In the genomic region with DNA sequence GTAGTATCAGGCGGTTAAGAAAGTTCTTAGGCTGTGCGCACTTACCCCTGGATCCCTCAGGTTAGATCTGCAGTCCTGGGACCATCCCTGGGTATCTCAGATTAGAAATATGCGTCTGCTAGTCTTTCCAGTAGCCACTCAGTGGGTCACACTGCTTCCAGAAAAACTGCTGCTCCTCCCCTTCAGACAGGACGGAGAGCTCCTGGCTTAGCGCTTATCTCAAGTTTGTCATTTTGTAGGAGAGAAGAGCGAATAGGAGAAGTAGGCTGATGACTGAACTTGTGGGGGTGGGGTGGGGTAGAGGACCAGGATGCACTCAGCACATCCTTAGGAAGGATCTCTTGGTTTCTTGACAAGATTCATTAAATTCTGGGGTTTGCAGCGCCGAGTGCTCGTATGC, we compare ENCODE assay signal across 20 mouse cellular contexts. TPM values are rescaled to one million over a fixed set of nuclear protein-coding genes. Genes with fewer than 3 reads are reported as not detected.
DNase-seq lines count a peak whose midpoint lies in the region; ATAC-seq and TF ChIP-seq lines count a peak whose summit lies in the region.
"Had no signal": no experiment of that assay in that cellular context is flagged by ENCODE, and none has a peak within 500 bp of the region (broad histone marks: within the 10 kb centered on the region; RNA-seq: fewer than 3 reads in every experiment).

No protein-coding gene starts in this region.

- no peak overlapping the region for H3K4me3 ChIP-seq in liver, postnatal 0 days (ENCODE audit: low read depth, low read length)
- H3K4me3 ChIP-seq in liver, embryonic 12.5 days = no peak overlapping the region
- H3K4me3 ChIP-seq in hindbrain, embryonic 14.5 days (replicated peaks; ENCODE audit: low read length) = no peak overlapping the region
- H3K4me3 ChIP-seq: embryonic facial prominence, embryonic 15.5 days; erythroblast, embryonic 14.5 days; forebrain, embryonic 10.5 days; heart, embryonic 12.5 days had no signal

- no peak for TF ChIP-seq EP300 in liver, postnatal 0 days (IDR thresholded peaks at IDR 0.05; ENCODE audit: low read depth)

- TF ChIP-seq CTCF in liver, postnatal 0 days (IDR thresholded peaks at IDR 0.05; ENCODE audit: low read depth) = no peak

- WGBS in liver, postnatal 0 days (ENCODE audit: insufficient replicate concordance) = 73% methylated on average over 9 of the region's 9 CpGs
- 50% methylated on average over 9 of the region's 9 CpGs for WGBS in liver, embryonic 12.5 days (ENCODE audit: insufficient replicate concordance)
- WGBS in hindbrain, embryonic 14.5 days = 96% methylated on average over 9 of the region's 9 CpGs

- H3K27me3 ChIP-seq in liver, postnatal 0 days (ENCODE audit: insufficient read depth, low read length) = no peaks in the 10 kb centered on the region
- no peaks in the 10 kb centered on the region for H3K27me3 ChIP-seq in liver, embryonic 12.5 days (replicated peaks)
- H3K27me3 ChIP-seq in hindbrain, embryonic 14.5 days (ENCODE audit: control insufficient read depth, insufficient read depth, low read length) = no peaks in the 10 kb centered on the region
- H3K27me3 ChIP-seq: embryonic facial prominence, embryonic 15.5 days; heart, embryonic 12.5 days had no signal

- H3K9ac ChIP-seq in liver, postnatal 0 days (replicated peaks) = no peak overlapping the region
- H3K9ac ChIP-seq in liver, embryonic 12.5 days = no peak overlapping the region; the same call in 1 of the 2 replicates
- no peak overlapping the region for H3K9ac ChIP-seq in hindbrain, embryonic 14.5 days
- H3K9ac ChIP-seq: embryonic facial prominence, embryonic 15.5 days; heart, embryonic 12.5 days had no signal

- peaks cover 13% of the 10 kb centered on the region for H3K4me1 ChIP-seq in liver, postnatal 0 days (ENCODE audit: insufficient read depth)
- peaks cover 94% of the 10 kb centered on the region for H3K4me1 ChIP-seq in liver, embryonic 12.5 days
- no peaks in the 10 kb centered on the region for H3K4me1 ChIP-seq in hindbrain, embryonic 14.5 days (replicated peaks; ENCODE audit: control insufficient read depth, insufficient read depth, low read length)
- H3K4me1 ChIP-seq: embryonic facial prominence, embryonic 15.5 days; forebrain, embryonic 10.5 days had no signal

- DNase-seq in liver = peak; percentile 51
- no peak for DNase-seq in liver, postnatal 0 days
- no peak for DNase-seq in hindbrain, embryonic 14.5 days (ENCODE audit: low spot score)
- no peak for DNase-seq in layer of hippocampus, postnatal 25 days (ENCODE audit: extremely low spot score in 1 of 2, low spot score in 1 of 2)
- no peak for DNase-seq in gastrocnemius, postnatal 10 days
- DNase-seq: adrenal gland, adult 2 months; adrenal gland, postnatal 25 days; B cell, adult 2 months; cerebellum, adult 2 months; cerebellum, postnatal 10 days; embryo, embryonic 11 days had no signal

- H3K4me2 ChIP-seq in liver, postnatal 0 days (ENCODE audit: low read depth, low read length) = no peak overlapping the region
- 0 out of 2 replicates have a peak overlapping the region, but pooled peaks have one; percentile 3 for H3K4me2 ChIP-seq in liver, embryonic 12.5 days
- H3K4me2 ChIP-seq in hindbrain, embryonic 14.5 days (replicated peaks) = no peak overlapping the region
- H3K4me2 ChIP-seq: embryonic facial prominence, embryonic 15.5 days; heart, embryonic 12.5 days had no signal

- H3K9me3 ChIP-seq in liver, postnatal 0 days (ENCODE audit: low read length) = no peaks in the 10 kb centered on the region
- H3K9me3 ChIP-seq in liver, embryonic 12.5 days (replicated peaks) = no peaks in the 10 kb centered on the region
- no peaks in the 10 kb centered on the region for H3K9me3 ChIP-seq in hindbrain, embryonic 14.5 days (ENCODE audit: control insufficient read depth, low read length)
- H3K9me3 ChIP-seq: embryonic facial prominence, embryonic 15.5 days; heart, embryonic 12.5 days had no signal

- H3K36me3 ChIP-seq in liver, postnatal 0 days (replicated peaks; ENCODE audit: insufficient read depth, low read length) = 0 out of 2 replicates have a peak, but pooled peaks cover 2% of the 10 kb centered on the region
- H3K36me3 ChIP-seq in liver, embryonic 12.5 days = peaks cover 58% of the 10 kb centered on the region
- H3K36me3 ChIP-seq in hindbrain, embryonic 14.5 days (replicated peaks; ENCODE audit: control insufficient read depth, insufficient read depth) = no peaks in the 10 kb centered on the region
- H3K36me3 ChIP-seq: embryonic facial prominence, embryonic 15.5 days had no signal

- H3K27ac ChIP-seq in liver, postnatal 0 days (ENCODE audit: low read depth) = no peak overlapping the region
- H3K27ac ChIP-seq in liver, embryonic 12.5 days = peak overlapping the region; percentile 86
- H3K27ac ChIP-seq in hindbrain, embryonic 14.5 days = no peak overlapping the region
- H3K27ac ChIP-seq: embryonic facial prominence, embryonic 15.5 days; forebrain, embryonic 10.5 days; hindbrain, postnatal 0 days had no signal

- ATAC-seq in liver, postnatal 0 days = no peak
- ATAC-seq in liver, embryonic 12.5 days = peak; percentile 8; the same call in 1 of the 2 replicates
- ATAC-seq in megakaryocyte progenitor cell, adult 5-6 weeks (replicated peaks; ENCODE audit: poor library complexity) = 0 out of 2 replicates have a peak, but pooled peaks have one; percentile 23
- ATAC-seq in hindbrain, embryonic 14.5 days (ENCODE audit: low FRiP score) = no peak
- ATAC-seq: CD4-positive, CD25-positive, alpha-beta regulatory T cell, adult 4 months; forebrain, embryonic 14.5 days; hindbrain, postnatal 0 days had no signal

RNA-seq across cellular contexts. Expression of gene Vrk1, which starts 13.6 kb away (rescaled TPM):
- polyA plus RNA-seq in liver, postnatal 0 days (2015; fragmentation: Nextera tagmentation; extraction: Ambion mirVana) = 44.8 and 45.8 TPM in 2 replicates
- polyA plus RNA-seq in liver, embryonic 12.5 days (2016; fragmentation: Nextera tagmentation; extraction: Ambion mirVana) = 136 and 141 TPM in 2 replicates
- 128 and 137 TPM in 2 replicates for total RNA-seq in megakaryocyte progenitor cell, adult 5-6 weeks (2015)
- total RNA-seq in megakaryocyte progenitor cell, adult 5-6 weeks (2017) = 182 and 198 TPM in 2 replicates
- polyA plus RNA-seq in hindbrain, embryonic 14.5 days (2014; fragmentation: Nextera tagmentation; extraction: Ambion mirVana) = 30.6 and 35.1 TPM in 2 replicates
- total RNA-seq in layer of hippocampus, postnatal 25 days (2021) = 10 to 100 TPM; 16.6 to 17.7 TPM
- 10 to 100 TPM in 1 of 2 experiments, 1 to 10 TPM in 1; 9.1 to 10.5 TPM for total RNA-seq in gastrocnemius, postnatal 10 days (2021)

Comparison
In these comparisons a context has a peak if more than half of its experiments do, and no peak if none do; other contexts are left out.
1. ATAC-seq: peak in liver, embryonic 12.5 days (single experiment) and megakaryocyte progenitor cell, adult 5-6 weeks (single experiment); none in liver, postnatal 0 days (single experiment) and hindbrain, embryonic 14.5 days (single experiment).
2. RNA of gene Vrk1, which starts 13.6 kb away (total RNA-seq): 128 to 198 TPM in megakaryocyte progenitor cell, adult 5-6 weeks; 16.6 to 17.7 TPM in layer of hippocampus, postnatal 25 days and 9.1 to 10.5 TPM in gastrocnemius, postnatal 10 days; every median in the first group is over 4 times any median in the second.